Mouse (Mus musculus) right cerebral cortex, postnatal 25 days (tissue): Measurements from ENCODE around the gene Fcgr4.
"Not testable (repeated sequence)": the region's sequence is repeated elsewhere in the genome, so short reads cannot be mapped to it uniquely, and the experiment has no call there.

Experiments
- DNase-seq: peaks from one replicate; pipeline ENCODE4 v3.0.0; 2022

Fcgr4 gene

DNA sequence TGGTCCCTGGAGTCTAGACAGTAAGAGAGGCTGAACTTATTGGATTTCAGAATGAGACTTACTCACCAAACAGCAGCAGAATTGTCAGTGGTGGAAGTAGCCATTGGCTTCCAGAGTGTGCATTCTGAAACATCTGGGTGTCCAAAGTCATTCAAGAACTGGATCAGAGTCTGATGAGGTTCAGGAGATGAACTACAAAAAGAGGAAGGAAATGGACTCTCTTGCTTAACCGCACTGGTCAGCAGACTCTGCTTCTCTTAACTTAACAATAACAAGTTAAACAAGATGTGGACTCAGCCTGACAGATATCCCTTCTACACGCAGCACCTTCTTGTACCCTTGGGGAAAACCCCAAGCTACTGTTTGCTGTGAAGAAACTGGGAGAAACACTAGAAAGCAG is 40.5 kb downstream of the Fcgr4 start:
- no peak for DNase-seq

DNA sequence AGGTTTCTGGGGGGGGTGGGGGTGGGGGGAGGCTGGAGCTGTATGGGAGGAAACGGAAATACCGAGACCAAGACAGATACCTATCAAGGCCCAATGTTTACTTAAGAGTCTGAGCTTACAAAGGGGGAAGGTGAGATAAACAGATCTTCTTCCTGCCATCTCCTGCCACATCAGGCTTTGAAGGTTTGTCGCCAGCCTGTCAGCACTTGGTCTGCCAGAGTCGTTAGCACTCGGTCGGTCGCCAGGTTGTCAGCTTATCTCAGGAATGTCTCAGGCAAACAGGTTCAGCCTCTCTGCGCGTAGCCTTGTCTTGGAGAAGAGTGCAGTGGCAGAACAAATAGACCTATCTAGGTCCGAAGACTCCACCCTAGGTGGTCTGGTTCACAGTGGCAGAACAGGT is 41.7 kb downstream of the Fcgr4 start:
- no peak for DNase-seq

DNA sequence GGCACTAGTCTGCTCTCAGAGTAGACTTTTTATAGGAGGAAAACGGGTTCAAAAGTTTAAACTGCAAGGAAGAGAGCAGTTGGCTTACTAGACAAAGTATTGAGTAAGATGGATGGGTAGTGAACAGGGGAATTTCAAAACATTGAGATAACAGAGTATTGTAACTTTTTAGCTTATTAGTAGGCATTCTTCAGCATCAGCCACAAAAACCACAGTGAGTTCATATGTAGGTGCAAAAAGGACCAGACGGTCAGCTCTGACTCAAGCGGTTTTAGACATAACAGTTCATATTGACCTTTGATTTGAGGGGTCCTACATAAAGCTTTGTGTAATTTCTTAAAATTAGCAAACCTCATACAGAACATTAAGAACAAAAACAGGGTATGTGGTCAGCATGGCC is 42.8 kb downstream of the Fcgr4 start:
- no peak for DNase-seq

DNA sequence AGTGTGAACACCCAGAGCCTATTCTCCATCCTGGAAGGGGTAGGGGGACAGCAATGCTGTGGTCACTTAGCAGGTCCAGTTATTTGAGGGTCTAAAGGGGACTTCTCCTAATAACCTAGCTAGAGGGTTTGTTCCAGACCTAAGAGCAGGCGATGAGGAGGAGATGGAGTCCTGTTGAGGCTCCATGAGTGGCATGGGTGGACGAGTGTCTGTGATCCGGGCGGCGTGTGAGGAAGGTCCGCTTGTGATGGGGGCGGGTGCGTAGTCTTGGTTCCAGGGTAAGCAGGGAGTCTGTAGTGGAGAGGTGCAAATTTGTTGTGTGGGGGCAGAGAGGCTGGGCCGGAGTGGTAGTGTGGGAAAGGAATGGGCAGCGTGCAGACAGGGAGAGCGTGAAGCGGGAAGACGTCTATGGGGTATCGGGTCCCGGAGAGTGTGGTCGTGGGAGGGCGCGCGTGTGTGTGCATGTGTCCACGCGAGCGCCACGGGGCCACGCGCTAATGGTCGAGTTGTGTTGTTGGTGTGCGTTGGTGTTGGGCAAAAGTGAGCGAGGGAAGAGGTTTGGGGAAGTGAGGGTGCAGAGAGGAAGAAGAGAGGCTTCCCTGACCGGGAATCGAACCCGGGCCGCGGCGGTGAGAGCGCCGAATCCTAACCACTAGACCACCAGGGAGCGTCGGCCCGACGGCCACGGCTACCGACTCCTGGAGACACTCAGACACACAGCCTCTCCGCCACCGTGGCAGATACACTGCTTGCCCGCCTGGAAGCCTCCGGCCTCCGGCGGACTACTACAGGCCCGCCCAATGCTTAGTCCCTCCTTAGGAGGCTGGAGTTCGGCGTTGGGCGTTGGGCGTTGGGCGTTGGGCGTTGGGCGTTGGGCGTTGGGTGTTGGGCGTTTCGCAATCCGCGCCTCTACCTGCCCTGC is 45.1 kb downstream of the Fcgr4 start:
- DNase-seq: peak; percentile 68

DNA sequence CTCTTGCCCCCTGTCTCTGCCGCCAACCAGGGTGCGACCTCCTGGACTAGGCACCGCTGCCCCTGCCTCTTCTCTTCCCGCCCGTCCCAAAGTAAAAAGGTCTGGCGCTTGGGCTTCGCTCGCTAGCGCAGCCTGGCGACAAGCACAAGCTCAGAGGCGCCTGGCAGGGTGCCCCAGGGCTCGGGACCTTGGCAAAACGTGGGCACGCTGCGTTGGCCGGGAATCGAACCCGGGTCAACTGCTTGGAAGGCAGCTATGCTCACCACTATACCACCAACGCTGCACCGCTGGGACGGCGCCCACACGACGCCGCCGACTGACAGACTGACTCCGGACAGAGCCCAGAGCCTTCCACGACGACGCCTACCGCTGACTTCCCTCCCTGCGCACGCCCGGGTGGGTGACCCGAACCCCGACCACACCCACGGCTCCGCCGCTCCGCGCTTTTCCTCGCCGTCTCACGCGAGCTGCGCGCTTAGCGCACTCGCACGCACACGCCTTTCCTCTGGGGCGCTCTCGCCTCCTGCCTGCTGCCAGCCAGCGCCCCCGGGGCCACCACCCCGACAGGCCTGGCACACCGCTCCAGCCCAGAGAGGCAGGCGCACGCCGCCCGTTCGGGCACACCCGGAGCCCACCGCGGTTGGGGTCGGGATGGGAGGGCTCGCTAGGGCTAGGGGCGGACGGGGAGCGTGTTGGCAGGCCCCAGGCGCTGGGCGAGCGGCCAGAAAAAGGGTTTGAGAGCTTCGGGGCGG is 45.9 kb downstream of the Fcgr4 start, which contains the start of gene Fcgr3:
Gene Fcgr3 (minus strand): TSS at position 445 of the 752 bp plus-strand sequence.
- peak; percentile 85 for DNase-seq

DNA sequence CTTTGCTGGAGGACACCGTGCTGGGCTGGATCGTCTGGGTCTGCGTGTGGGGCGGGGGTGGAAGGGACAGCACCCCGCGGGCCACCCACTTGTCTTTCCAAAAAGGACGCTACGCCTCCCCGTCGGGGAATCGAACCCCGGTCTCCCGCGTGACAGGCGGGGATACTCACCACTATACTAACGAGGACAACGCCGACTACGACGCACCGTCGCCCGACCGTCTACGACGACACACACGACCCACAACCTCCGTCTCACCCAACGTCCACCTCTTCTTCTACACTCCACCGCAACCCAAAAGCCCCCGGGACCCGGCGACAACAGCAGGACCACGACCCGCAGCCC is 46.5 kb downstream of the Fcgr4 start:
- peak; percentile 47 for DNase-seq

DNA sequence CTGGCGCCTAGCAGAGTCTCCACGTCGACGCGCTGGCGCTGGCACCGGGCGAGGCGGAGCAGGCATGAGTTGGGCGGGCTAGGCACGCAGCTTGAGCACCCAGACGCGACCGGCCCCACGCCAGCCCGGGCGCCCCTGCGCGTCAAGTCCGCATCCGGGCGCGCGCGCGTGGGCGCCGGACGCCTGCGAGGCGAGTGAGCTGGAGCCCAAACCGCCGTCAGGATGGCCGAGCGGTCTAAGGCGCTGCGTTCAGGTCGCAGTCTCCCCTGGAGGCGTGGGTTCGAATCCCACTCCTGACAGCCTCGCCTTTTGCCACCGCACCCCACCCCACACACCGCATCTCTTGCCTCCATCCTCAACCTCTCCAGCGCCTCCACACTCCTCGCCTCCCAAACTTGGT is 47.0 kb downstream of the Fcgr4 start:
- peak; percentile 66 for DNase-seq

DNA sequence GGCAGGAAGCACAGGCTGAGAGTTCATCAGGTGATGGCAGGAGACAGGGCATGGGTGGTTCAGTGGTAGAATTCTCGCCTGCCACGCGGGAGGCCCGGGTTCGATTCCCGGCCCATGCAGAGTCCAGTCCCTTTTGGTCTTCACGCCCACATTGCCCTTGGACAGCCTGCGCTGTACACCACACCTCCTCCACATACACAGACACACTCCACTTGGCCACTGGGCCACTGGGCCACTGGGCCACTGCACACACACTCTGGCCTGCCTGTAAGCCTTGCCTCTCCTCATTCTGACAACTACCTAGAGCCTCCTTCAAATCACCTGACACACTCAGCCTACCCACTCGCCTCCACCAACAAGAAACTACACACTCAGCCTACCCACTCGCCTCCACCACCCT is 47.9 kb downstream of the Fcgr4 start:
- DNase-seq: not testable (repeated sequence)

DNA sequence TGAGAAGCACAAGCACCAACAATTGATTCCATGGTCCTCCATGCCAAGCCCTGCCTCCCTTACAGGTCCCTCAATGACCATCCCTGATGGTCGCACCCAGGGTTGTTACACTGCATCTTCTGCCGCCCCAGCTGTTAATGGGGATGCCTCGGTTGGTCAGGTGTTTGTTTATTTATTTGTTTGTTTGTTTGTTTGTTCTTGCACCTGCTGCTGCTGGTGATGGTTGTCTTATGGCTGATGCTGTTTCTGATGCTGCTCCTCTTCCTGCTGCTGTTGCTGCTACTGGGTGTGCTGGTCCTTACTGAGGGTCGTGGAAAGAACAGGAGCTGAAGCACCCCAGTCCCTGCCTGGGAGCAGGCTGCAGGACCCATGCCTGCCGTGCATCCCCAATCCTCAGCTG is 49.2 kb downstream of the Fcgr4 start:
- not testable (repeated sequence) for DNase-seq

DNA sequence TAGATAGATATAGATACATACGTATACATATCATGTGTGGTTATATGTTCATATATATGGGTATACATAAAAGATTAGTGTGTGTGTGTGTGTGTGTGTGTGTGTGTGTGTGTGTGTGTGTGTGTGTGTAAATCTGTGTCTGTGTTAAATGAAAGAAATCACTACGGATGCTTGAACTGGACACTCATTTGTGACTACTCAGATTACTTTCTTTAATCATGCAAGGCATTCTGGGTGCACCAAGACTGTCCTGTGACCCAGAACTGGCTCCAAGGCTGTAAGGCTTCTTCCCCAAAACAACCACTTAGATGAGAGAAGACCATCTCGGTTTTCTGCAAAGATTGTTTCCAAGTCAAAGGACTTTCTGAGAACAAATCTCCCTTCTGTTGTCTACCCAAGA is 50.8 kb downstream of the Fcgr4 start:
- DNase-seq: not testable (repeated sequence)

DNA sequence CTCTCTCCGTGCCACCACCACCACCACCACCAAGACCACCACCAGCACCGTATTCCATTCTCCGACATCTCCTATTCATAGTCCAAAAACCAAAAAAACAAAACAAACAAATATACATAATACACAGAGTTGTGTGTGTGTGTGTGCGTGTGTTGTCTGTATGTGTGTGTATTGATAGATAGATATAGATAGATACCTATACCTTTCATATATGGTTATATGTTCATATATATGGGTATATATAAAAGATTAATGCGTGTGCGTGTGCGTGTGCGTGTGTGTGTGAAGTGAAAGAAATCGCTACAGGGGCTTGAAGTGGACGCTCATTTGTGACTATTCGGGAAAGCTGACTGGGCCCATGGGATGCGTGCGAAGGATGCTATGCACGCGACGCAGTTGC is 52.2 kb downstream of the Fcgr4 start:
- DNase-seq: not testable (repeated sequence)

DNA sequence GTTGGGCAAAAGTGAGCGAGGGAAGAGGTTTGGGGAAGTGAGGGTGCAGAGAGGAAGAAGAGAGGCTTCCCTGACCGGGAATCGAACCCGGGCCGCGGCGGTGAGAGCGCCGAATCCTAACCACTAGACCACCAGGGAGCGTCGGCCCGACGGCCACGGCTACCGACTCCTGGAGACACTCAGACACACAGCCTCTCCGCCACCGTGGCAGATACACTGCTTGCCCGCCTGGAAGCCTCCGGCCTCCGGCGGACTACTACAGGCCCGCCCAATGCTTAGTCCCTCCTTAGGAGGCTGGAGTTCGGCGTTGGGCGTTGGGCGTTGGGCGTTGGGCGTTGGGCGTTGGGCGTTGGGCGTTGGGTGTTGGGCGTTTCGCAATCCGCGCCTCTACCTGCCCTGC is 53.0 kb downstream of the Fcgr4 start:
- DNase-seq: not testable (repeated sequence)

DNA sequence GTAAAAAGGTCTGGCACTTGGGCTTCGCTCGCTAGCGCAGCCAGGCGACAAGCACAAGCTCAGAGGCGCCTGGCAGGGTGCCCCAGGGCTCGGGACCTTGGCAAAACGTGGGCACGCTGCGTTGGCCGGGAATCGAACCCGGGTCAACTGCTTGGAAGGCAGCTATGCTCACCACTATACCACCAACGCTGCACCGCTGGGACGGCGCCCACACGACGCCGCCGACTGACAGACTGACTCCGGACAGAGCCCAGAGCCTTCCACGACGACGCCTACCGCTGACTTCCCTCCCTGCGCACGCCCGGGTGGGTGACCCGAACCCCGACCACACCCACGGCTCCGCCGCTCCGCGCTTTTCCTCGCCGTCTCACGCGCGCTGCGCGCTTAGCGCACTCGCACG is 53.5 kb downstream of the Fcgr4 start:
- not testable (repeated sequence) for DNase-seq

DNA sequence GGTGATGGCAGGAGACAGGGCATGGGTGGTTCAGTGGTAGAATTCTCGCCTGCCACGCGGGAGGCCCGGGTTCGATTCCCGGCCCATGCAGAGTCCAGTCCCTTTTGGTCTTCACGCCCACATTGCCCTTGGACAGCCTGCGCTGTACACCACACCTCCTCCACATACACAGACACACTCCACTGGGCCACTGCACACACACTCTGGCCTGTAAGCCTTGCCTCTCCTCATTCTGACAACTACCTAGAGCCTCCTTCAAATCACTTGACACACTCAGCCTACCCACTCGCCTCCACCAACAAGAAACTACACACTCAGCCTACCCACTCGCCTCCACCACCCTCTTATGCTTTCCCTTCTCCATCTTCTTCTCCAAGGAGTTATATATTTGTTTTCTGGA is 55.6 kb downstream of the Fcgr4 start:
- not testable (repeated sequence) for DNase-seq

DNA sequence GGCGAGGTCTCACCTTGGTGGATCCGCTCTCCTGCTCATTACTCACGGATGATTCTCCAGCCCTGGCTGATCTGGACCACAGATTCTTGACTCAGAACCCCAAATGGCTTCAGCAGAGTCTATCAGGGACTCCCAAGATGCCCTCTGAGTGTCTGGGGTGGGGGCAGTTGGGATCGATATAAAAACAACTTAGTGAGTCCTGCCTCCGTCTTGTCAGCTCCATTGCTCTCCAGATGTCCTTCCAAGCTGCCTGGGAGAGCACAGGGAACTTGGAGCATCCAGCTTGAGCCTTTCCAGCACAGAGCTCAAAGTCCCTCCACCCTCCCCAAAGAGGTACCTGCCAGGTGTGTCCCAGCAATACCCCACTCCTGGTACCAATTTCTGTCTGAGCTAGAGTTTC is 57.5 kb downstream of the Fcgr4 start:
- not testable (repeated sequence) for DNase-seq

DNA sequence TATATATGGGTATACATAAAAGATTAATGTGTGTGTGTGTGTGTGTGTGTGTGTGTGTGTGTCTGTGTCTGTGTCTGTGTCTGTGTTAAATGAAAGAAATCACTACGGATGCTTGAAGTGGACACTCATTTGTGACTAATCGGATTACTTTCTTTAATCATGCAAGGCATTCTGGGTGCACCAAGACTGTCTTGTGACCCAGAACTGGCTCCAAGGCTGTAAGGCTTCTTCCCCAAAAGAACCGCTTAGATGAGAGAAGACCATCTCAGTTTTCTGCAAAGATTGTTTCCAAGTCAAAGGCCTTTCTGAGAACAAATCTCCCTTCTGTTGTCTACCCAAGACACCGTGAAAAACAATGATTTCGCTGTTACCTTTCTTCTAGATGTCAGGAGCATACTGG is 58.5 kb downstream of the Fcgr4 start:
- not testable (repeated sequence) for DNase-seq

DNA sequence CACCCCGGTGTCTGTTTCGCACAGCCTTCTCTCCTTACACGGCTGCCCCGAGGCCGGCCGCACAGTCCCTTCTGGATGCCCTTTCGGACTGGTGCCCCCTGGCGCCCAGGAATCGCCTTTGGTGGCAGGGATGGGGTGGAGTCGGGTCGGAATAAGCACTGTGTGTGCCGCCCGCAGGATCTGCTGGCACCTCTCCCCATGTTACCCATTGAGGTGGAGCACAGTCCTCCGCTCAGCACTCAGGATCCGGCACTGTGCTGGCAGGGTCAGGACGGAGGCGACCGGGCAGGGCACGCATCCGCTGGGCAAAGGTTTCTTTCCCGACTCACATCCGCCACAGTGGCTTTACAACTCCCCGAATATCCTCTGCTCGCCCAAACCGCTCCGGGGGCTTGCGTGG is 59.2 kb downstream of the Fcgr4 start:
- DNase-seq: peak; percentile 58

DNA sequence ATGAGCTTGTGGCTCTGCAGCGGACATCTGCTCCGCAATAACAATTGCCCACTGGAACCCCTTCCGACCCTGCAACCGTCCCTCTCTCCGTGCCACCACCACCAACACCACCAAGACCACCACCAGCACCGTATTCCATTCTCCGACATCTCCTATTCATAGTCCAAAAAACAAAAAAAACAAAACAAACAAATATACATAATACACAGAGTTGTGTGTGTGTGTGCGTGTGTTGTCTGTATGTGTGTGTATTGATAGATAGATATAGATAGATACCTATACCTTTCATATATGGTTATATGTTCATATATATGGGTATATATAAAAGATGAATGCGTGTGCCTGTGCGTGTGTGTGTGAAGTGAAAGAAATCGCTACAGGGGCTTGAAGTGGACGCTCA is 59.7 kb downstream of the Fcgr4 start:
- DNase-seq: not testable (repeated sequence)

DNA sequence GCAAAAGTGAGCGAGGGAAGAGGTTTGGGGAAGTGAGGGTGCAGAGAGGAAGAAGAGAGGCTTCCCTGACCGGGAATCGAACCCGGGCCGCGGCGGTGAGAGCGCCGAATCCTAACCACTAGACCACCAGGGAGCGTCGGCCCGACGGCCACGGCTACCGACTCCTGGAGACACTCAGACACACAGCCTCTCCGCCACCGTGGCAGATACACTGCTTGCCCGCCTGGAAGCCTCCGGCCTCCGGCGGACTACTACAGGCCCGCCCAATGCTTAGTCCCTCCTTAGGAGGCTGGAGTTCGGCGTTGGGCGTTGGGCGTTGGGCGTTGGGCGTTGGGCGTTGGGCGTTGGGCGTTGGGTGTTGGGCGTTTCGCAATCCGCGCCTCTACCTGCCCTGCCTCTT is 60.6 kb downstream of the Fcgr4 start:
- not testable (repeated sequence) for DNase-seq
